Mouse (Mus musculus): ENCODE results near the gene Slc48a1. TPM values are rescaled to one million over a fixed set of nuclear protein-coding genes. Genes with fewer than 3 reads are reported as not detected.

The Slc48a1 gene
- total RNA-seq, 2 experiments from 2014 or later = 32.6 to 35.4 TPM

DNA sequence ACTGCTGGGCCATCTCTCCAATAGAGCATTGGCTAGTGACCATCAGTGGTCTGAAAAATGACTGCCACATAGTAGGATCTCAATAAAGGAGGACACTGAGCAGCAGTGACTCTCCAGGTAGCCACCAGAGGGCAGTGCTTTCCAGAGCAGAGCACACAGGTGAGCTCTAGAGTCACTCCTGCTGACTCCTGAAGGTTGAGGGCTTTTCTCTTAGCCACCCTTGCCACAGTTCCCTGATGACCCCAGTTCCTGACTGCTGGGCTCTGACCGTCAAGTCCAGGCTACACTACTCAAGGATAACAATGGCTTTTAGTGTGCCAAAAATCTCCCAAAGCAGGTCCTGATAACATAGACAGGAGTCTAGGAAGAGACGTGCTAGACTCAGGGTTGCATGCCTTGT, 26.6 kb upstream of the Slc48a1 start:
- DNase-seq (ENCODE audit: low spot score in 2 of 2) = no peak

DNA sequence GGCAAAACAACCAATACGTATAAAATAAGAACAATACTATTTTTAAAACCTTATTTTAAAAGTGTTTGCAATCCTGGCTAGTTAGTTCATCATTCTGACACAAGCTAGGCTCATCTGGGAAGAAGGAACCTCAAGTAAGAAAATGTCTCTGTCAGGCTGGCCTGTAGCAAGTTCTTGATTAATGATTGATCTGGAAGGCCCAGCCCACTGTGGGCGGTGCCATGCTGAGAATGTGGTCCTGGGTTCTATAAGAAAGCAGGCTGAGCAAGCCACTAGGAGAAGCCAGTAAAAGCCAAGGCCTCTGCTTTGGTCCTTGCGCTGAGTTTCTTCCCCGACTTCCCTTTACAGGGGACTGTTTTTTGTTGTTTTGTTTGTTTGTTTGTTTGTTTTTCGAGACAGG, 25.8 kb upstream of the Slc48a1 start:
- no peak for DNase-seq (ENCODE audit: low spot score in 2 of 2)

DNA sequence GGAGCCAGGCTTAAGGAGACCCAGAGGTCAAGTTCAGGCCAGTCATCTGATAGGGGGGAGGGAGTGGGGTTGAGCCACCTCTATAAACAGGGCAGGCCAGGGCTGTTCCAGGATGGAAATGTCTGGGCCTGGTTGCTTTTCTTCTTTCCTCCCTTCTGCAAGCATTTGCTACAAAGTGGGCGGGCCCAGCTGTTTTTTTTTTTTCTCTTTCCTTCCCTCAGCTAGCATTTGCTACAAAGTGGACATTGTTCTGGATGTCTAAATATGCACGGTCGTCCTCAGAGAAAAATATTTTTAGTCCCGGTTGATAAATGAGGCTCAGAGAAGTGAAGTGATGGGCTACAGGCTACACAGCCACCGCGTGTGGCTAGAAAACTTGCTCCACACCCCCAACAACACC, 23.8 kb upstream of the Slc48a1 start:
- no peak for DNase-seq (ENCODE audit: low spot score in 2 of 2)

GRCm38 (mm10) chr15:97755361-97755760, 23.0 kb upstream of the Slc48a1 start:
- DNase-seq (ENCODE audit: low spot score in 2 of 2) = no peak

- DNase-seq (ENCODE audit: low spot score in 2 of 2) = no peak
Measured at GRCm38 (mm10) chr15:97760006-97760405, 18.3 kb upstream of the Slc48a1 start.

DNA sequence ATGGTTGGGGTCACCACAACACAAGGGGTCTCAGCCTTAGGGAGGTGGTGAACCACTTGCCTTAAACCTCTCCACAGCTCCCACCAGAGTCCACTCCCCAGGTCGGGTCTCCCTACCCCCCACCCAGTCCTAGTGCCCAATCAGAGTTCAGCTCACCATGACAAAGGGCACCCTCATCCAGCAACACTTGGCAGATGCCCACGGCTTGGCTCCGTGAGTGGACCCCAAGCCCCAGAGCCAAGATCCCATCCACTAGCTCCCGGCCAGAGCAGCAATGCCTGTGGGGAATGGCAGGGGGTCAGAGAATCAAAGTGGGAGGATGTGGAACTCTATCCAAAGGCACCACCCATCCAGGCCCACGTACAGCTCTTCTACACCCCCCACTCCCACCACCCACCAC, 17.4 kb upstream of the Slc48a1 start:
- DNase-seq (ENCODE audit: low spot score in 2 of 2) = no peak

- no peak for DNase-seq (ENCODE audit: low spot score in 2 of 2)
Measured at GRCm38 (mm10) chr15:97761438-97761837, 16.9 kb upstream of the Slc48a1 start.

DNA sequence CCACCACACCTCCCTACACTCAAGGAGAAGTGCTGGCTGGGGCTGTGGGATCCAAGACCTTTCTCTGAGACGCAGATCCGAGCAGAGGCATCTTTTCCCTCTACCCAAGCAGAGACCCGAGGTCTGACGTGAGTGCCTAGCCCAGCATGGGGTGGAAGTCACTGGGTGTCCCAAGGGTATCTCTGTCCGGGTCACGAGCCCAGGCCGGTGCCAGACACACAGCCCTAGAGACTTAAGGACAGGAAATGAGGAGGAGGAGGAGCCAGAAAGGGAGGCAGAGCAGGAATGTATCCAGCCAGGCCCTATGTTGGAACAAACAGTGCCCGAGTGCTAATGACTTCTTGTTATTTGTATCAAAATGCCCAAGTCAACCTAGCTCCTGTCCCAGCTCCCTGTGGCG, 15.6 kb upstream of the Slc48a1 start:
- DNase-seq (ENCODE audit: low spot score in 2 of 2) = no peak

DNA sequence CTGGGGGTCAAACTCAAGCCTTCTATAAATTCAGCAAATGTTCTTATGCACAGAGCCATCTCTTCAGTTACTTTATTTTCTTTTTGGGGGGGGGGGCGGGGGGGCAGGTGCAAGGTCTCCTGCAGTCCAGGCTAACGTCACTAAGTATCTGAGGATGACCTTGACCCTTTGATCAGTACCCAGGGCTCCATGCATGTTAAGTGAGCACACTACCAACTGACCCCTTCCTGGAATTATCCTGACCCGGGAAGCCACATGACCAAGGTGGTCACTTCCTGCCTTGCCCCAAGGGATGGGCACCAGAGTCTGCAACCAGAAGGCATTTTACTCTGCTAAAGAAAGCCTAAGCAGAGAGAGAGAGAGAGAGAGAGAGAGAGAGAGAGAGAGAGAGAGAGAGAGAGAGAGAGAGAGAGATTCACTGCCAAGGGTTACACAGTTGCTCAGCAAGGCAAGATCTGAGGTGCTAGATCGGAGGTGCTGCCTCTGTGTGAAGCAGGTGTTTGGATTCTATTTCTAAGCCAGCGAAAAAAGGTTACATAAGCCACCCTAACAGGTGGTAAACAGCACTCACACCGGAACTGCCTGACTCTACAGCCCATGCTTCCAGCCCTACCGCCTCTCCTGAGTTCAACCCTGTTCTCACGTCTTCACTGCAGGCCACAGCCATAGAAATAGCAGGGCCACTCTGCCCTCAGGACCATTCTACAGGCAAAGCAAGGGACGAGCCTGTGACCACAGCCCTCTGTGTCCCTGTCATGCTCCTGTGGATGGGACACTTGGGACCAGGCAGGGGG, 14.9 kb upstream of the Slc48a1 start:
- no peak for DNase-seq (ENCODE audit: low spot score in 2 of 2)

DNA sequence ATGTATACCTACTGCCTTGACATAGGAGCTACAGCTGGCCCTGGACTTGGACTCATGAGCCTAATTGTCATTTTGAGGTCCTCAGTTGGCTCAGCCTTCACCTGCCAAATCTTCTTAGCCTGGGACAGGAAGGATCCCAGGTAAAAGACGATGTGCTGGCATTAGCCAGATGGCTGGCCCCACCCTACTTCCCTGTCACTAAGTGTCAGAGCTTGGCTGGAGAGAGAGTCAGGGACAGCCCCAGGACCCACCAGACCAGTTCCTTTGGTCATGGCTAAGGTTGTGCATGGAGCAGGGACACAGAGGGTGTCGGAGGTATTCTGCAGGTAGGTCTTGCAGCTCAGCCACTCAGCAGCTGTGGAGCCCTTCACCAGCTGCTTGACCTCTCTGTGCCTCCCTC, 13.8 kb upstream of the Slc48a1 start:
- no peak for DNase-seq (ENCODE audit: low spot score in 2 of 2)

GRCm38 (mm10) chr15:97765090-97765794, 13.1 kb upstream of the Slc48a1 start:
- no peak for DNase-seq (ENCODE audit: low spot score in 2 of 2)

DNA sequence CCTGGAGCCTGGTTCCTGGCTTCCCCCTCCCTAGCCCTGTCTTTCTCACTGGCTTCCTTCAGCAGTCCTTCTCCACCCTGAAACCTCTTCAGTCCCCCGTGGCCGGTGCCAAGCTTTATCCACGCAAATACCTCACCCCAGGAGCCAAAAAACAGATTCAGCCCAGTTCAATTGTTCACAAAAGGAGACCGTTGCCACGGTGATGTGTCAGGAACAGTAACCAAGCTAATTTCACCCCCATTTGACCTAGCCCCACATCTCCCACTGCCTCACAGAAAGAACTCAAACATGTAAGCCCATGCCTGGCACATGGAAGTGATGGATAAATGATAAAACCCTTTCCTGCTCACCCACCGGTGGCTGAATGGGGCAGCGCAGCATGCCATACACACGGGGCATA, 12.1 kb upstream of the Slc48a1 start:
- DNase-seq (ENCODE audit: low spot score in 2 of 2) = no peak

- no peak for DNase-seq (ENCODE audit: low spot score in 2 of 2)
Measured at GRCm38 (mm10) chr15:97766594-97767279, 11.6 kb upstream of the Slc48a1 start.

DNA sequence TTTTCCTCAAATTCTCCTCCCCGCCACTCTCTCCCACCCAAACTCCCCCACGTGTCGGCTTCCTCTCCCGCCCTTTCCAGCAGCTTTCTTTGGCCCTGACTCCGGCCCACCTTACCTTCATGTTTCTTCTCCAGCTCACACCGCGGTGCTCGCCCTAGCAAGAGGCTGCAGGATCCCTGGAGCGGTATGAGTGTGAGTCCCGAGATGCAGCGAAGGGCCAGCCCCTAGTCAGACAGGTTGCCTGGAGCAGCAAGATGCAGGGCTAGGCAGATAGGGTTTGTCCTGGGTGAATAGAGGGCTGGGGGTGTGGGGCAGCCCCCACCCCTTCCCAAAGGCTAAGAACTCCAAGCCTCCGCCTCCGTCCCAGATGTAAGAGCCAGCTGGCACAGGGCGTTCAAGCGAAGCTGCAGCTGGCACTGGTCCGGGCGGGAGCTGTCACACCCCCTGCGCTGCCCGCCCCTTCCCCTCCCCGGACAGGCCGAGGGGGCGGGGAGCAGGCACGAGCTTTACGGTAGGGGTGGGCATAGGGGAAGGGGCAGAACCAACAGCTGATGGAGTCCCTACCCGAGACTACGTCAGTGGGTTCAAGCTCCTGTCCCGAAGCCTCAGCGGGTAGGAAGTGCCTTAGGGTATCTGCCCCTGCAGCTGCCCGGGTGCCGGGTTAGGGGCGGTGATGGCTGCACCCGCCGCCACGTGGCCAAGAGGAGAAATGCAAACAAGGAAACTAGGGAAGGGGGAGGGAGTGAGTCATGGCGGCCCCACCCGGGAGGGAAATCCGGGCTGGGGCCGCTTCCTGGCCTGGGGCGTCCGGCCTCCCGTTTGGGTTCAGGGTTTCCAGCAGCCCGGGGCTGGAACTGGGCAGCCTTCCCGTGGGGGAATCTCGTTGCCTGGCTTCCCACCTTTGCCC, 10.8 kb upstream of the Slc48a1 start, which contains the start of gene Rapgef3:
Gene Rapgef3 (minus strand): TSS at position 693 of the 907 bp plus-strand sequence.
- DNase-seq (ENCODE audit: low spot score in 2 of 2) = peak; percentile 64 to 85

- no peak for DNase-seq (ENCODE audit: low spot score in 2 of 2)
Measured at GRCm38 (mm10) chr15:97768192-97768591, 10.1 kb upstream of the Slc48a1 start.

DNA sequence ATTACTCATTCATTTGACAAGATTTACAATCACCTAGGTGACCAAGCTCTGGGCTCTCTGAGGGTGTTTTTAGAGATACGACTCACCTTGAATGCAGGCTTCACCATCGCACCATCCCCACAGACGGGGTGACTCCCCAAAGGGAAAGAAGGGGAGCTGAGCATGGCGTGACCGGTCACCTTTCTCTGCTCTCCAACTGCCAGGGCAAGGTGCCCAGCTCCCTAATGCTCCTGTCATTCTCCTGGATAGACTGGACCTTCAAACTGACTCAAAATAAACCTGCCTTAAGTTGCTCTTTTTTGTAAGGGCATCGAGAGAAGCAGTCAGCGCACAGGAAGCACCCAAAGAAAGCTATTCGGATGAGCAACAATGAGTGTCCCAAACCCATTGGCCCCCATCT, 8.0 kb upstream of the Slc48a1 start:
- DNase-seq (ENCODE audit: low spot score in 2 of 2) = no peak

- peak in 1 of 2 experiments; percentile 80 for DNase-seq (ENCODE audit: low spot score in 2 of 2)
Measured at GRCm38 (mm10) chr15:97773108-97773507, 5.2 kb upstream of the Slc48a1 start.

GRCm38 (mm10) chr15:97773961-97774370, 4.4 kb upstream of the Slc48a1 start:
- DNase-seq (ENCODE audit: low spot score in 2 of 2) = no peak

- peak in 1 of 2 experiments; percentile 72 for DNase-seq (ENCODE audit: low spot score in 2 of 2)
Measured at GRCm38 (mm10) chr15:97776514-97776913, 1.8 kb upstream of the Slc48a1 start.

GRCm38 (mm10) chr15:97776919-97777318, 1.4 kb upstream of the Slc48a1 start:
- DNase-seq (ENCODE audit: low spot score in 2 of 2) = no peak

GRCm38 (mm10) chr15:97779576-97779975, 1.3 kb downstream of the Slc48a1 start:
- DNase-seq (ENCODE audit: low spot score in 2 of 2) = no peak

Data from gastrocnemius, postnatal 4 days (tissue).